Comparison of ENCODE assay signal across 9 mouse cellular contexts in genomic region chr9:106643128-106643527, GRCm38 (mm10). TPM values are rescaled to one million over a fixed set of nuclear protein-coding genes. Genes with fewer than 3 reads are reported as not detected.
DNase-seq lines count a peak whose midpoint lies in the region; TF ChIP-seq lines count a peak whose summit lies in the region.
"Had no signal": no experiment of that assay in that cellular context is flagged by ENCODE, and none has a peak within 500 bp of the region (broad histone marks: within the 10 kb centered on the region; RNA-seq: fewer than 3 reads in every experiment).

No protein-coding gene starts in this region.

- WGBS in lung, adult 2 months = 28% methylated on average over 7 of the region's 7 CpGs

- TF ChIP-seq POLR2A in lung, adult 2 months (IDR thresholded peaks at IDR 0.05; ENCODE audit: borderline replicate concordance, extremely low read depth, low read depth, low read length) = no peak

- no peaks in the 10 kb centered on the region for H3K4me1 ChIP-seq in lung, adult 2 months (ENCODE audit: control insufficient read depth, insufficient read depth, low read length)
- H3K4me1 ChIP-seq: limb, embryonic 13.5 days had no signal

- no peak overlapping the region for H3K4me3 ChIP-seq in lung, adult 2 months (replicated peaks; ENCODE audit: extremely low read depth, low read depth, low read length)
- H3K4me3 ChIP-seq: limb, embryonic 13.5 days had no signal

- peak; percentile 65 for DNase-seq in CD4-positive helper T cell, adult 2 months (ENCODE audit: low read depth, low spot score)
- peak; percentile 40 for DNase-seq in Muller cell, postnatal 12 days (ENCODE audit: inconsistent ontology term)
- peak; percentile 59 for DNase-seq in cerebellum, adult 9-11 months
- DNase-seq in gastrocnemius, postnatal 36 days = peak; percentile 34 to 52
- DNase-seq in kidney, postnatal 36 days = peak; percentile 65 to 89
- peak; percentile 76 for DNase-seq in lung, adult 2 months
- DNase-seq in right cerebral cortex, adult 2 months (ENCODE audit: low spot score in 2 of 2) = peak; percentile 76 to 81
- peak; percentile 44 for DNase-seq in yolk sac, embryonic 10.5 days (ENCODE audit: low spot score)

- TF ChIP-seq CTCF in lung, adult 2 months (IDR thresholded peaks at IDR 0.05; ENCODE audit: insufficient read depth, low read length) = peak; percentile 63

- intact Hi-C loops in gastrocnemius, postnatal 36 days (cut with DNase I) = no loop called here

RNA-seq across cellular contexts. Expression of gene Grm2, which starts 12.8 kb away (rescaled TPM):
- not detected for total RNA-seq in gastrocnemius, postnatal 36 days (2021)
- polyA plus RNA-seq in lung, adult 2 months (2012; rRNA removed) = not detected in 2 replicates
- polyA plus RNA-seq: limb, embryonic 13.5 days had no signal

RNA-seq across cellular contexts. Expression of gene Iqcf6, which starts 16.7 kb away (rescaled TPM):
- not detected for total RNA-seq in gastrocnemius, postnatal 36 days (2021)
- not detected in 2 replicates for polyA plus RNA-seq in lung, adult 2 months (2012; rRNA removed)
- polyA plus RNA-seq: limb, embryonic 13.5 days had no signal

RNA-seq across cellular contexts. Expression of gene Tex264, which starts 42.6 kb away (rescaled TPM):
- total RNA-seq in gastrocnemius, postnatal 36 days (2021) = 10 to 100 TPM; 26.0 to 27.3 TPM
- polyA plus RNA-seq in lung, adult 2 months (2012; rRNA removed) = 103 and 108 TPM in 2 replicates
